Comparison of ENCODE assay signal across 21 mouse cellular contexts in genomic region chr13:97650191-97650590, GRCm38 (mm10).
DNase-seq lines count a peak whose midpoint lies in the region; ATAC-seq lines count a peak whose summit lies in the region.
"Had no signal": no experiment of that assay in that cellular context is flagged by ENCODE, and none has a peak within 500 bp of the region (broad histone marks: within the 10 kb centered on the region; RNA-seq: fewer than 3 reads in every experiment).

No protein-coding gene starts in this region.

- no peak for ATAC-seq in hindbrain, embryonic 13.5 days (ENCODE audit: low FRiP score)
- ATAC-seq: activated CD4-positive, CD25-positive, alpha-beta regulatory T cell, adult 4 months; CD4-positive, CD25-positive, alpha-beta regulatory T cell, adult 4 months; Patski had no signal

- no peaks in the 10 kb centered on the region for H3K27me3 ChIP-seq in hindbrain, embryonic 10.5 days (ENCODE audit: insufficient read depth, poor library complexity, severe bottlenecking)
- no peaks in the 10 kb centered on the region for H3K27me3 ChIP-seq in hindbrain, embryonic 13.5 days
- H3K27me3 ChIP-seq: CH12.LX, Patski had no signal

- intact Hi-C loops in heart, postnatal 10 days (cut with DNase I) = no loop called here

- 0 out of 2 replicates have a peak, but pooled peaks cover 3% of the 10 kb centered on the region for H3K4me1 ChIP-seq in hindbrain, embryonic 10.5 days (replicated peaks)
- H3K4me1 ChIP-seq in hindbrain, embryonic 13.5 days (replicated peaks) = 0 out of 2 replicates have a peak, but pooled peaks cover 4% of the 10 kb centered on the region

- WGBS in hindbrain, embryonic 10.5 days = 79% methylated on average over 2 of the region's 2 CpGs
- 83% methylated on average over 2 of the region's 2 CpGs for WGBS in hindbrain, embryonic 13.5 days

- no peaks in the 10 kb centered on the region for H3K36me3 ChIP-seq in hindbrain, embryonic 10.5 days
- no peaks in the 10 kb centered on the region for H3K36me3 ChIP-seq in hindbrain, embryonic 13.5 days
- H3K36me3 ChIP-seq: G1E had no signal

- H3K4me3 ChIP-seq in hindbrain, embryonic 10.5 days = no peak overlapping the region
- H3K4me3 ChIP-seq in hindbrain, embryonic 13.5 days = no peak overlapping the region

- peak; percentile 59 for DNase-seq in heart, adult 11 months
- DNase-seq in heart, postnatal 10 days = no peak
- DNase-seq in hindbrain, embryonic 10.5 days (ENCODE audit: low spot score) = no peak
- peak; percentile 24 for DNase-seq in testis, postnatal 10 days (ENCODE audit: low spot score)
- no peak for DNase-seq in testis, postnatal 14 days (ENCODE audit: low spot score)
- DNase-seq: adrenal gland, adult 2 months; adrenal gland, adult 8-10 months; adrenal gland, postnatal 10 days; adrenal gland, postnatal 14 days; adrenal gland, postnatal 25 days; adrenal gland, postnatal 36 days; B cell, adult 2 months; cerebellum, adult 11 months; cerebellum, adult 11-12 months; cerebellum, adult 18-20 months had no signal

- no peak overlapping the region for H3K4me2 ChIP-seq in hindbrain, embryonic 13.5 days

- H3K9ac ChIP-seq in hindbrain, embryonic 13.5 days = no peak overlapping the region

- H3K9me3 ChIP-seq in hindbrain, embryonic 10.5 days = no peaks in the 10 kb centered on the region
- no peaks in the 10 kb centered on the region for H3K9me3 ChIP-seq in hindbrain, embryonic 13.5 days

- 0 out of 2 replicates have a peak overlapping the region, but pooled peaks have one; percentile 8 for H3K27ac ChIP-seq in hindbrain, embryonic 10.5 days
- H3K27ac ChIP-seq in hindbrain, embryonic 13.5 days = no peak overlapping the region

Comparison
In these comparisons a context has a peak if more than half of its experiments do, and no peak if none do; other contexts are left out.
1. DNase-seq: peak in heart, adult 11 months (single experiment) and testis, postnatal 10 days (single experiment); none in heart, postnatal 10 days (0 of 2), hindbrain, embryonic 10.5 days (single experiment) and testis, postnatal 14 days (single experiment).